In the genomic region with DNA sequence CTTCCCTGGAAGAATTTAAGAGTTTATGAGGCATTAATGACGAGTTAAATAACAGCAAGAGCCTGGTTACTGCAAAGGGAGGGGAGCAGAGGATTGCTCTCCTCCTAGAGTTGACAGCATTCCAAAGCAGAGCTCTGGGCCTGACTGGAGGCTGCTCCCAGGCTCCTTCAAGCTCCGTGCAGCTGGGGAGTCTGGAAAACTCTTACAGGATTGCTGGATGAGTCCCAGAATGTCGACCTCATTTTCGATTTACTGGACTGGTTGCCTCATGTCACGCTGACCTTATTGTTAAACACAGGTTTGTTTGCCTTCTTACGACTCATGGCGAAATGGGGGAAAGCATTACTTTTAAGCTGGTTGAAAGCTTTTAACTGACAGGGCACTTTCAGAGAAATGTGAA, we compare ENCODE assay signal across 12 mouse cellular contexts. TPM values are rescaled to one million over a fixed set of nuclear protein-coding genes. Genes with fewer than 3 reads are reported as not detected.
DNase-seq lines count a peak whose midpoint lies in the region; ATAC-seq and TF ChIP-seq lines count a peak whose summit lies in the region.
"Had no signal": no experiment of that assay in that cellular context is flagged by ENCODE, and none has a peak within 500 bp of the region (broad histone marks: within the 10 kb centered on the region; RNA-seq: fewer than 3 reads in every experiment).

No protein-coding gene starts in this region.

- WGBS in limb, embryonic 13.5 days, result 38% methylated on average over 7 of the region's 7 CpGs
- 70% methylated on average over 7 of the region's 7 CpGs for WGBS in limb, embryonic 10.5 days
- 57% methylated on average over 7 of the region's 7 CpGs for WGBS in heart, postnatal 0 days
- 73% methylated on average over 7 of the region's 7 CpGs for WGBS in midbrain, embryonic 11.5 days

- peak; percentile 5 for DNase-seq in cerebellum, adult 9-11 months
- no peak for DNase-seq in cerebellum, adult 8-10 months
- DNase-seq in limb, embryonic 10.5 days (ENCODE audit: low spot score), result no peak
- peak; percentile 6 for DNase-seq in heart, postnatal 0 days (ENCODE audit: low spot score)
- DNase-seq in ovary, postnatal 10 days (ENCODE audit: low spot score), result peak; percentile 11
- no peak for DNase-seq in embryo, embryonic 11 days
- DNase-seq in midbrain, embryonic 11.5 days (ENCODE audit: low spot score, missing footprints), result no peak
- DNase-seq: kidney, adult 9 months; left cerebral cortex, postnatal 4 days had no signal

- no peak overlapping the region for H3K27ac ChIP-seq in limb, embryonic 13.5 days
- H3K27ac ChIP-seq in limb, embryonic 10.5 days, result no peak overlapping the region
- H3K27ac ChIP-seq in heart, postnatal 0 days (ENCODE audit: low read depth), result no peak overlapping the region
- H3K27ac ChIP-seq in midbrain, embryonic 11.5 days (ENCODE audit: low read depth, low read length), result no peak overlapping the region
- H3K27ac ChIP-seq: midbrain, embryonic 15.5 days had no signal

- H3K4me2 ChIP-seq in limb, embryonic 13.5 days (replicated peaks), result no peak overlapping the region
- H3K4me2 ChIP-seq in heart, postnatal 0 days (ENCODE audit: low read depth, low read length), result no peak overlapping the region
- H3K4me2 ChIP-seq in midbrain, embryonic 11.5 days, result no peak overlapping the region
- H3K4me2 ChIP-seq: midbrain, embryonic 15.5 days had no signal

- no peak for TF ChIP-seq EP300 in heart, postnatal 0 days (IDR thresholded peaks at IDR 0.05; ENCODE audit: low read depth)

- H3K9ac ChIP-seq in limb, embryonic 13.5 days, result no peak overlapping the region
- no peak overlapping the region for H3K9ac ChIP-seq in heart, postnatal 0 days (replicated peaks; ENCODE audit: low read depth, low read length)
- H3K9ac ChIP-seq in midbrain, embryonic 11.5 days (ENCODE audit: low read length), result no peak overlapping the region
- H3K9ac ChIP-seq: midbrain, embryonic 15.5 days had no signal

- H3K27me3 ChIP-seq in limb, embryonic 13.5 days, result no peaks in the 10 kb centered on the region
- H3K27me3 ChIP-seq in limb, embryonic 10.5 days (ENCODE audit: low read depth, poor library complexity, severe bottlenecking), result no peaks in the 10 kb centered on the region
- H3K27me3 ChIP-seq in heart, postnatal 0 days (ENCODE audit: control insufficient read depth, insufficient read depth, low read length), result no peaks in the 10 kb centered on the region
- H3K27me3 ChIP-seq in midbrain, embryonic 11.5 days (ENCODE audit: control insufficient read depth, insufficient read depth, low read length), result no peaks in the 10 kb centered on the region
- H3K27me3 ChIP-seq: midbrain, embryonic 15.5 days had no signal

- no peaks in the 10 kb centered on the region for H3K4me1 ChIP-seq in limb, embryonic 13.5 days
- H3K4me1 ChIP-seq in limb, embryonic 10.5 days, result no peaks in the 10 kb centered on the region
- H3K4me1 ChIP-seq in heart, postnatal 0 days (ENCODE audit: control insufficient read depth, insufficient read depth), result no peaks in the 10 kb centered on the region
- no peaks in the 10 kb centered on the region for H3K4me1 ChIP-seq in midbrain, embryonic 11.5 days (ENCODE audit: control insufficient read depth, insufficient read depth, low read length)
- H3K4me1 ChIP-seq: midbrain, embryonic 15.5 days had no signal

- TF ChIP-seq CTCF in heart, postnatal 0 days (IDR thresholded peaks at IDR 0.05; ENCODE audit: low read depth), result no peak

- no peaks in the 10 kb centered on the region for H3K9me3 ChIP-seq in limb, embryonic 13.5 days
- no peaks in the 10 kb centered on the region for H3K9me3 ChIP-seq in limb, embryonic 10.5 days (replicated peaks)
- H3K9me3 ChIP-seq in heart, postnatal 0 days (replicated peaks; ENCODE audit: control insufficient read depth, low read length), result no peaks in the 10 kb centered on the region
- no peaks in the 10 kb centered on the region for H3K9me3 ChIP-seq in midbrain, embryonic 11.5 days (ENCODE audit: control insufficient read depth, low read length)
- H3K9me3 ChIP-seq: midbrain, embryonic 15.5 days had no signal

- H3K4me3 ChIP-seq in limb, embryonic 13.5 days, result no peak overlapping the region
- H3K4me3 ChIP-seq in limb, embryonic 10.5 days, result no peak overlapping the region
- no peak overlapping the region for H3K4me3 ChIP-seq in heart, postnatal 0 days (ENCODE audit: low read depth, low read length)
- no peak overlapping the region for H3K4me3 ChIP-seq in midbrain, embryonic 11.5 days (ENCODE audit: low read depth, low read length)
- H3K4me3 ChIP-seq: midbrain, embryonic 15.5 days had no signal

- peak; percentile 76 for ATAC-seq in limb, embryonic 13.5 days (ENCODE audit: low FRiP score, low read depth)
- no peak for ATAC-seq in heart, postnatal 0 days (ENCODE audit: insufficient read depth, low read depth)
- ATAC-seq in midbrain, embryonic 11.5 days (ENCODE audit: low FRiP score), result no peak
- ATAC-seq: midbrain, embryonic 15.5 days had no signal

- H3K36me3 ChIP-seq in limb, embryonic 13.5 days, result no peaks in the 10 kb centered on the region
- no peaks in the 10 kb centered on the region for H3K36me3 ChIP-seq in limb, embryonic 10.5 days
- no peaks in the 10 kb centered on the region for H3K36me3 ChIP-seq in heart, postnatal 0 days (replicated peaks; ENCODE audit: control insufficient read depth, insufficient read depth, low read length)
- no peaks in the 10 kb centered on the region for H3K36me3 ChIP-seq in midbrain, embryonic 11.5 days (ENCODE audit: control insufficient read depth, insufficient read depth, low read length)
- H3K36me3 ChIP-seq: midbrain, embryonic 15.5 days had no signal

RNA-seq across cellular contexts. Expression of gene Gm16485, which starts 1.4 kb away (rescaled TPM):
- polyA plus RNA-seq in limb, embryonic 13.5 days (2015; fragmentation: Nextera tagmentation; extraction: Ambion mirVana), result 0.06 TPM in 2 replicates
- not detected in 2 replicates for polyA plus RNA-seq in limb, embryonic 10.5 days (2016; fragmentation: Nextera tagmentation; extraction: Ambion mirVana)
- 0.15 TPM in 1 of 2 replicates, not detected in the other for total RNA-seq in heart, postnatal 0 days (2014; rRNA removed; ENCODE audit: low replicate concordance)
- not detected in 2 replicates for polyA plus RNA-seq in heart, postnatal 0 days (2015; fragmentation: Nextera tagmentation; extraction: Ambion mirVana)
- polyA plus RNA-seq in midbrain, embryonic 11.5 days (2014; fragmentation: Nextera tagmentation; extraction: Ambion mirVana), result not detected in 2 replicates
- polyA plus RNA-seq: small intestine, adult 2 months had no signal

Comparison
In these comparisons a context has a peak if more than half of its experiments do, and no peak if none do; other contexts are left out.
1. DNase-seq: peak in cerebellum, adult 9-11 months (single experiment), heart, postnatal 0 days (single experiment) and ovary, postnatal 10 days (single experiment); none in cerebellum, adult 8-10 months (single experiment), limb, embryonic 10.5 days (single experiment), embryo, embryonic 11 days (single experiment) and midbrain, embryonic 11.5 days (single experiment).